Mouse (Mus musculus): ENCODE measurements at regions not wholly inside any gene's neighbourhood (a gene's known extent, or its start where the extent isn't known, plus 50 kb on each side); places are given as distances from the start of the nearest gene placed in this dataset.
"Not testable (repeated sequence)": the region's sequence is repeated elsewhere in the genome, so short reads cannot be mapped to it uniquely, and the experiment has no call there.

DNA sequence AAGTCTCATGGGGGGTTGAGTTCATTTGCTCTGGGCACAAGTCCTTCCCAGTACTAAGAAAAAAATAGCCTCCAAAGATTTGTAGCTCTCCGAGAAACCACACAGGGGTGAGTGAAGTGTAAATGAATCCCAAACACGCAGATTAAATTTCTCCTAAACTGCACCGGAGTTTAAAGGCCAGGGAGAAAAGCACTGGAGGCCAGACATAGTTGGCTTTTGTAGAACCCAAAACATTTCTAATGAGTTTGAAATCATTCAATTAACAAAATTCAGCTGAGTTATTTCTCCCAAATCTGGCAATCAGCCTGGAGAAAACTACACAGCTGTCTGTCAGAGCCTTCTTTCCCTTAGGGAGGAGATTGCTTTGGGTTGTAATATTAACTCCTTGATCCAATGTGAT is 166.2 kb upstream of the Cdkn3 start:
- DNase-seq (ENCODE audit: low spot score): no peak

DNA sequence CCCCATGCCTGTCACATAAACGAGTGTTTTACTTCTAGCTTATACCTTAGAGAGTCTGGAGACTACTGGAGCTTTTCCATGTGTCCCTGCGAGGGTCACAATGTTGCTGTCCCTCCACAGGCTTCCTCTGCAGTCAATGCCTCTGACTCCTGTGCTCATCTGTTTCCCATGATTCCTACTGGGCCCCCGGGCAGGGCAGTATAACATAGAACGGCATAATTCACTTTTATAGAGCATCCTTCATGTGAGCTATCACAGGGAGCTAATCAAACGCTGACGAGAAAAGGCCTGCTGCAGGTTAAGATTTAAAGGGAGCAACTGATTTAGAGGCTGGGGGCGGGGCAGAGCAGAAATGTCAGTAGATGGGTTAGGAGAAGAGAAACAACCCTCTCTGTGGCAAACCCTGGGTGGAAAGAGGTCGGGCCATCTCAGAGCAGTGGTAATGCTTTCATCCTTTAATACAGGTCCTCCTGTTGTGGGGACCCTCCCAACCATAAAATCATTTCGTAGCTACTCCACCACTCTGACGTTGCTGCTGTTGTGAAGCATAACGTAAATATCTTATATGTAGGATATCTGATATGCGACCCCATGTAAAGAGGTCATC is 168.5 kb upstream of the Cdkn3 start:
- no peak for DNase-seq (ENCODE audit: low spot score)

DNA sequence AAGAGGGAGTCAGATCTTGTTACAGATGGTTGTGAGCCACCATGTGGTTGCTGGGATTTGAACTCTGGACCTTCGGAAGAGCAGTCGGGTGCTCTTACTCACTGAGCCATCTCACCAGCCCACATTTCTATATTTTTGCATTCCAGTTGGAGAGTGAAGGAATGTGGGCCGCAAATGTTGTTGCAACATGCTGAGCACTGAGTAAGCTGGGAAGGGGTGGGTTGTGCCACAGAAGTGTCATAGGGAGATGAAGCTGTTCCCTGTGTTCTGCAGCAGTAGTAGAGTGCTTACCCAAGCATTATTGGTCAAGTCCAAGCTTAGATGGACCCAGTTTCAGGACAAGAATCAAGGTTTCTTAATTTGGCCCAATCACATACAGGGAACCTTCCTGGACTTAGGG is 169.1 kb upstream of the Cdkn3 start:
- no peak for DNase-seq (ENCODE audit: low spot score)

DNA sequence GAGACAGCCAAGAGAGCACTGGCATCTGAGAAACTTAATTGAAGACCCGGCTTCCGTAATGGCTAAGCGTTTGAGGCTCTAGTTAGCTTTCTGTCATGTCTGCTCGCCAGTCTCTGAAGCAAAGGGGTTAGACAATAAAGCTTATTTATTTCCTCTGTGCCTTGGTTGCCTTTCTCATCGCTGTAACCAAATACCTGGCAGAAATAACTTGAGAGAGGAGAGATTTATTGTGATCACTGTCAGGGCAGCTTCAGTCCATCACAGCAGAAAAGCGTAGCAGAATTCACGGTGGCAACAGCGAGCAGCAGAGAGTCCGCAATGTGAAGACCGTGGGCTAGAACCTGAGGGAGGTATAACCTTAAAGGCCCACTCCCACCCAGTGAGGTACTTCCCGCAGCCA is 174.2 kb upstream of the Cdkn3 start:
- DNase-seq (ENCODE audit: low spot score): no peak

DNA sequence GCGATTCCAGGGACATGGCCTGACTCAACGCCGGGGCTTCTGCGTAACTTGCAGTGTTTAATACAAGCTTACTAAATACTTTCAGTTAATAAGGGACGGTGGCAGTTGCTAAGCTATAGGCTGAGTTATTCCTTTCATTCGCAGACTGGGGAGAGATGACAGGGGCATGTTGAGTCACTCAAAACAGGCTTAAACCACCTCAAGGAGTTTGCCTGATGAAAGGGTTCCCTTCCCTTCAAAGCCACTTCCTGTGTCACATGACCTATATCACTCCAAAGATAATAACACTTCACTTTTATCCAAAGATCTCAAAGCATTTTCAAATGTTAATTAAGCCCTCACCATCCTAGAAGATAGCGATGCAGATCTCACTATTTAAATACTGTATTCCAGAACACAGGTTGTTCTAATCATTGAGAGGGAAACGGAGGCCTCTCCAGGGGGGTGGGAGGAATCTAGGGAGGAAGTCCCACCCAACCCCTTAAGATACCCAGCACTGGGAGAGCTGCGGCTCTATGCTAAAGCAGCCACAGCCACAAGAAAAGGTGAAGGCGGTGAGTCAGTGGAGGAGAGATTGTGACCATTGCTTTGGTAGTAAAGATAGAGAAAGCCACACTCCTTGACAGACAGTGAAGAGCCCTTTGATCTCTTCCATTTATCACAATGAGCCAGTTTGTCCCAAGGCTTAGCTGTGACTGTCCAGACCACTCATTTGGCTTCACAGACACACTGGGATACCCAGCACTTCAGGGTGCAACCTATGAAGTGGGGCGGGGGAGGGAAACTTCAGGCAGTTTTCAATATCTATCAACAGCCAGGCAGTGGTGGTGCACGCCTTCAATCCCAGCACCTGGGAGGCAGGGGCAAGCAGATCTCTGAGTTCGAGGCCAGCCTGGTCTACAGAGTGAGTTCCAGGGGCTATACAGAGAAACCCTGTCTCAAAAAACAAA is 182.0 kb upstream of the Cdkn3 start:
- no peak for DNase-seq (ENCODE audit: low spot score)

DNA sequence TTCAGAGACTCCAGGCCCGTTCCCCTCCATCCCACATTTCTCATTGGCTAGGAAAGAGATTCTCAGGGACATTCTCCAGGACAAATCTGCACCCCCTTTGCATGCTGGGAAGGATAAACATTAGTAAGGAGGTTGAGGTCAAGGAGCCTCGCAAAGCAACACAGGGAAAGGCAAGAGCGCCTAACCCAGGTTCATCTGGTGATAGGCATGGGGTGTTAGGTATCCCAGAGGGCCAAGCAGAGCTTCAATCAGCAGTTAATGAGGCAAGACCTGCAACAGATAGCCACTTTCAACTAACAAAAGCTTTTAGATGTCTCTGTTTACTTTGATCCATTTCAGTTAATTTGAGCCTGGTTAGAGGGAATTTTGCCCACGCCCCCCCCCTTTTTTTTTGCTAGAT is 184.5 kb upstream of the Cdkn3 start:
- no peak for DNase-seq (ENCODE audit: low spot score)

DNA sequence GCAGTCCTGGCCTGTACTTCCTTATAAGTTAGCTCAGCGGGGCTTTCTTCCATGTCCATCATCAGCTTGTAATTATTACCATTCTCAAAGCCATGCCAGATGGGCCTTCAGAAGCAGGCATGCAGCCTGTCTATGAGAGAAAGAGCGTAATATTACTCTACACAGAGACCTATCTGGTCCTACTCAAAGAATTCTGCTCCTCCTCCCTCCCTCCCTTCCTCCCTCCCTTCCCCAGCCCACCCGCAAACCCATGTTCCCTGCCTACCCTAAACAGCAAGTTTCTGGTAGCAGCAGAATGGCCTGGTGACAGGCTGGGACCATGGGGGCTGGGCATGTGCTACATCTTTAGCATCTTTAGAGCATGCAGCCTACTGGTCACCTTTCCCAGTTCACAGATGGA is 184.9 kb upstream of the Cdkn3 start:
- no peak for DNase-seq (ENCODE audit: low spot score)

DNA sequence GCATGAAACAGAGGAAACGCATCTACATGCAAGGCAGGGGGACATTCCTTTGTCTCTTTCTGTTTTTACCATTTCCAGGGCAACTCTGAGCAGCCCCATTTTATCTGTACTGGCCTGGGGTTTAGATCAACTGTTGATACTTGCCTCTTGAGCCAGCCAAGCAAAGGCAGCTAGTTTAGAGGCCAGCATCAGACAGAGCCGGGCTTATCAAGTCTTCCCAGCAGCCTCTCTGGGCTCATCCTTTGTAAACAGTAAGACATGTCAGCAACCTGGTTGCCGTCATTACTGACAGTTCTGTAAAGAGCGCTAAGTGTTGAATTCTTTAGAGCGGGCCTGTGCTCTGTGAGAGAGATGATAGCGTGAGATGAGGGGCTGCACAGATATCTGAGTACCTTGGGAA is 182.9 kb upstream of the Bmp4 start:
- no peak for DNase-seq (ENCODE audit: low spot score)

DNA sequence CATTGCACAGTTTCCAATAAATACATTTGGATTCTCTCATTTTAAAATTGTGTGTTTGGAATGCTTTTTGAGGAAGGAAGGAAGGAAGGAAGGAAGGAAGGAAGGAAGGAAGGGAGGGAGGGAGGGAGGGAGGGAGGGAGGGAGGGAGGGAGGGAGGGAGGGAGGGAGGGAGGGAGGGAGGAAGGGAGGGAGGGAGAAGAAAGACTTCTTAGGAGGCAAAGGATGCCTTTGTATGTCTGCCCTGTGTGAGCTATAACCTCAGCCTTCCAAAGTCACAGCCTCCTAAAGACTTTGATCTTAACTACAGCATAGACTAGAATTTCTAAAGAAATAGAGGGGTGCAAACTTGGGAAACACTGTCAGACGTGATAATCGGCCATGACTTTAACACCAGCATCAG is 182.5 kb upstream of the Bmp4 start:
- DNase-seq (ENCODE audit: low spot score): not testable (repeated sequence)

DNA sequence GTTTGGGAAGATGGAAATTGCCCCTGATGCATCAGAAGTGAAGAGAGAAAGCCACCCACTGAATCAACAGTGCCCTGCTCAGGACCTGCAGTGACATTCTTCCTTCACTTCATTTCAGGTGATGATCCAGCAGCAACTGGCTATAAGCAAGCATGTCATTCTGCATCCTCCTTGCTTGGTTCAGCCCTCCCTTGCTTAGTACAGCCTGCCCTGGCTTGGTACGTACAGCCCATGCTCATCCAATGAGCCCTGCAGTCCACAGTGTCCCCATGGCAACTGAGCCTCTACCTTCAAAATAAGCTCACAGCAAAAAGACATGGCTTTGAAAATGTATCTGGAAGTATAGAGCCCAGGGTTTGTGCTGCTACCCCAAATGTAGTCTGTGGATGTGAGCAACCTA is 181.4 kb upstream of the Bmp4 start:
- DNase-seq (ENCODE audit: low spot score): no peak

DNA sequence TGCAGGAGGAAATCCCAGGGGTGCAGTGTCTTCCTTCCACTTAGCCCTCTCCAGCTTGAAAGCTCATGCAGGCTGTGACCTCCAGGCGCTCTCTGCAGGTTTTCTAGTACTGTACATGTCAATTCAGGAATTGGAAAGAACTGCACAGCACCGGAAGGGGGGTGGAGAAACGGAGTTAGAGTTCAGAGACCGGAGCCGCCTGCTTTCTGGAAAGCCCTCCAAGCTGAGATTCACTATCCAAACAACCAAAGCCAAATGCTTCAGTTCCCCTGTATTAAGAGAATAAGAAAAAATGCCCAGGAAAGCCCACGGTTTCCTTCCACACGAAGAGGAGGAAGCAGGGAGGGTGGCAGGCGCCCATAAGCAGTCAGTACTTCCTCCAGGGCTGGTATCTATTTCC is 178.8 kb upstream of the Bmp4 start:
- DNase-seq (ENCODE audit: low spot score): no peak

DNA sequence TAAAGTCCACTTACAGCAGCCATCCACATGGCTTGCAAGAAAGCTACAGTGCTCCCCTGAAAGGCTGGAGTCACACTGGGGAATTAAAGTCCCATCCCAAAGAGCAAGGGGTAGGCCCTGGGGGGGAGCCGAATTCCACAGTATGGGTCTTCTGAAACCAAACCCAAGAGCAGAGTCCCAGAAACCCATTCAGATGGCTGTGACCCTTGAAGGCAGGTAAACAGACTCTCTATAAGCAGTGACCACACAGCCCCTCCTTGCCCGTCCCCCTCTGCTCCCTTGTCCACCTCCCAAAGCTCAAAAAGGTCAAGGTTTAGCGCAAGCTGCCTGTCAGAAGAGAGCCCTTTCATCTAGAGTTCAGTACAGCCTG is 176.9 kb upstream of the Bmp4 start:
- no peak for DNase-seq (ENCODE audit: low spot score)

DNA sequence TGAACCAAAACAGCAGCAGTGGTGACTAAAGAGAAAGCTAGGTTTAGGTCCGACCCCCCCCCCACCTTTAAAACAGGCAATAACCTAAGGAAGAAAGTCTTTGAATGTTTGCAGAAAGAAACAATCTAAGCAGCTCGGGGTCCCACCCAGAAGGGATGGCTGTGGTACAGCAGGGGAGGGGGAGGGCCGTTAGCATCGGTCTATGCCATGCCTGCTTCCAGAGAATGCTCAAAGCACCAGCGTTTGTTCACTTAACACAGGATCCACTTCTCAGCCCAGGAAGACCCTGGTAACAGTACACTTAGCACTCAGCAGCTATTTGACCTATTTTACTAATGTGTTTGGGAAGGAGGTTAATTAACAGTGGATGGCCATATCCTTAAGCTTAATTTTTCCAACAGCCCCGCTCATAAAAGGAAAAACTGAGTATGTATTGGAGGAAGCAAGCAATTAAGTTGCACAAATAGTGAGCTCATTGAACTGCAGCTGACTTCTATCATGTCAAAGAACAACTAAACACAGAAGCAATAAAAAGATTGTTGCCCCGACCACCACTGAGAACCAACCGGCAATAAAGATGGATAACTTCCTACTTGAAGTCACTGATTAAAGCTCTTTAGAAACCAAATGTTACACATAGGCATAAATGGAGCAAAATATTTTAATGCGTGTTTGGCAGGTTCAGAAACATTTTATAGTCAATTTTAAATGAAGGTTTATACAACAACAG is 176.4 kb upstream of the Bmp4 start:
- no peak for DNase-seq (ENCODE audit: low spot score)

DNA sequence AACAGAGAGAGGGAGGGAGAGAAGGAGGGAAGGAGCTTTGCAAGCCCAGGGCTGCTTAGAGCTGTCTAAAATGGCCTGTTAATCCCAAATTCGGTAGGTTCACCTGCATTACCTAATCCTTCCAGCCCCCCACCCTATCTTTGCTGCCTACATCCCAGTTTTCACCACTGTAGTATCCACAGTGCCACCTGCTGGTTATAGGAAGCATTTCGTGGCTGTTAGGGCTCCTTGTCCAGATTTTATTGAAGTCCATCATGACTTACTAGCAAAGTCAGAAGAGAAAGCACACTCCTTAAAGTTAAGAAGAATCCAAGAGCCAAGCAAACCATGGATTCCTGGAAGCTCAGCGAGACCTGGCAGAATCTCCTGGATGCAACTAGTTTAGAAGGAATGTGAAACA is 174.5 kb upstream of the Bmp4 start:
- DNase-seq (ENCODE audit: low spot score): peak; percentile 13

DNA sequence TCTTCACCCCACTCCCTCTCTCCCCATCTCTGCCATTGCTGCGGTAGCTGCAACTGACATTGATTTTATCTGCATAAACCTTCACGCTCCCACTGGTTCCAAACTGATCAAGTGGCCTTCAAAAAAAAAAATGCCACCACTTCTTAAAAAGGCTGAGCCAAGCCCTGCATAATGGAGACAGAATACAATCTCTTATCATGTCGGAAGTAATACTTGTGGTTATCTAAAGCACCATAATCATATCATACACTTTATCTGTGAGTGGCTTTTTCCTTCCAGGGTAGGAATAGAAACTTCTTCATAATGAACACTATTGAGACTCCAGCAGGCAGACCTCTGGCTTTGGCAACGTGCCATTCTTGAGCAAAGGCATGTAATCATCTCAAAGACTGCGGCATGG is 171.5 kb upstream of the Bmp4 start:
- DNase-seq (ENCODE audit: low spot score): no peak

DNA sequence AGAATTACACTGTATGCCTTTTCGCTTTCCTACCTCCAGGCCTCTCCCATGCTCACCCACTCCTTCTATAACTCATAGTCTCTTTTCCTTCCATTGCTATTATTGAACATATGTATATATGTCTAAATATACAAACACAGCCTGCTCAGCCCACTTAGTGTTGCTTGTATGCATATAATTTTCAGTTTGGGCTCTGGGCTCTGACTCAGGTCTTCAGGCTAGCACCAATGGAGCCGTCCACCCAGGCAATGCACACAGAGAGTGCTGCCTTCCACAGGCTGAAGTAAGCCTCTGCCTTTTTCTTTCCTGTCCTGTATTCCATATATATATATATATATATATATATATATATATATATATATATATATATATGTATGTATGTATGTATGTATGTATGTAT is 162.8 kb upstream of the Bmp4 start:
- no peak for DNase-seq (ENCODE audit: low spot score)

DNA sequence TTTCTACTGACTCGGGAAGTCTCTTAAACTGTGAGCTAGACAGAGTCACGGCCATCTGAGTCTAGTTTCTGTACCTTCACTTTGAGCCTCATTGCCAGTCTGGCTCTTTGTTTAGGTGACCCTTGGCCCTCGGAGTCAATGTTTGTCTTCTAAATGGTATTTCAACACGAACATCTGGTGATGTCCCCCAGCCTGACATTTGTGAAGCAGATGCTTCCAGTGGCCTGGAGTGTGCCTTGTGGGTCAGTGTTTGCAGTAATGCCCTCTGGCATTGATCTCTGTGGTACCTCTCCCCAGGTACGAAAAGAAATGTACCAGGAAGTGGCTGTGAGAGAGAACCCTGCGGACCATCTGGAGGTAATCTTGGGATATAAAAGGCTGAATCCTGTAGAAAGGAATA is 155.7 kb upstream of the Bmp4 start:
- no peak for DNase-seq (ENCODE audit: low spot score)

DNA sequence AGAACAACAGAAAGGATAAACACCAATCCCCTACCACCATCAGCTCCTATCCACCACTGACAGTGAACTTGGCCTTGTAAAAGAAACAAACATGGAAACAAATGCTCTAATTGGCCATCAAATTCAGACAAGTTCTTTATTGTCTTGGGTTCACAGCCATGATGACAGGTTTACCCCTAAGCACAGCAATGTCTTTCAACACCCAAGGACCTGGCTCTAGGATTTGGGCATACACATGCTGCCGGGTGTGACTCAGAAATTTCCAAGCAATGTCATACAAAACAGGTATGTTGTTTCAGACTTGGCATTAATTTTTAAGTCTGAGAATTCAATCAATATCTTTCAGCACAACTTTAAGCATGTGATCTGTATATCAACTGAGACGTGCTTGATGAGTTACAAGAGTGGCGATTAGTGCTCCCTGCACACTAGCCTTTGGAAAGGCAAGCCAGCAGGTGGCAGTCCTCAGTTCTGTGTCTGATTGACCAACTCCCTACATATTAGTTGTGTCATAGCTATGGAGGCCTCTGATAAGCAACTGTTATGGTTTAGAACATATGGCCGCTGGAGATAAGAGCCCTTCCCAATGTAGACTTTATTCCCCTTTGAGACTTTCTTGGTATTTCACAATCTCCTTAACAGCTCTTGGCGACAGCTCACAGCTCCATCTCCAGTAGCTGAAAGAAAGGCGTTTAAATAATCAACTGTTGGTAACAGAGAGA is 149.2 kb upstream of the Bmp4 start:
- DNase-seq (ENCODE audit: low spot score): no peak

DNA sequence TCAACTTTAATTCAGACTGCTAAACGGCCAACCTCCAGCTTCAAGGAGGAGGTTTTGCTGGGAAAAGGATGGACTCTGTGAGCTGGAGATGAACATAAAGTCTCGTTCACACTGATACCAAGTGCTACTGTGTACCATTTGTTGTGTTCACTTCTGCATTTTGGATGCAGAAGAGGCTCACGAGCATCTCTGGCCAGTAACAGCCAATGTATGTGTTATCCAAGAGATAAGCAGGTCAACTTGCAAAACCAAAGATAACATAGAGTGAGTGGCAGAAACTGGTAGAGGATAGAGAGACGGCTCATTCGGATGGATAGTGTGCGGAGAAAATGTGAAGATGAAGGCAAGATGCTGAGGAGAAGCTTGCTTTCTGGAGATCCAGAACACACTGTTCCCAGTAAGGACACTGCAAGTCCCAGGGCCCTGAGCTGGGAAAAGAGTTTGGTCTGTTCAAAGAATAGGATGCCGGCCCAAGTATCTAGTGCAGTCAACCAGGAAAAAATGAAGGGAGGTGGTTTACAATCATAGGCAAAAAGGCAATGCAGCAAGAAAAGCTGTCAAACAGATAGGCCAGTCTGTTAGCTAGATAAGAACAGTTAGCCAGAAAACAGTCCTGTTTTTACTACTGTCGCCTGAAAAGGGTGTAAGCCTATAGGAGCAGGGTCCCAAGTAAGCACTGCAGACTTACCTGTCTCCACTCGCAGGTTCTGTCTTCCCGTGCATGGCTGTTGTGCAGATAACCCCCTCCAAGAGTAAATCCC is 145.7 kb upstream of the Bmp4 start:
- DNase-seq (ENCODE audit: low spot score): no peak

DNA sequence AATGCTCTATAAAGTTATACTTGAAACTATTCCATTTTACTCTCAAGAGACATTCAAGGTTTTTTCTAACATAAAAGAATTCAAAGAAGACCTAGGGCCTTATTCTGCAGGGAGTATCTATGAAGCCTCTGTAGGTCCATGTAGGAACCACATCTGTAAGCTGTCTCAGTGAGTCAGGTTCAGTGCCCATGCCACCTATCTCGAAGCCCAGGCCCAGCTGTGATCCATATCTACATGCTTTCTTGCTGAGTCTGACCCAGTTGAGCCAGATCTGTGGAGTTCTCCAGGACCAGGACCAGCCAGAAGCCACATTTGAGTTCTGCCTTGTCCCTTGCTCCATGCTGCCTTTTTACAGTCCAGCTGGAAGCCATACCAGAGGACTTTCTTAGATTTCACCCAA is 142.2 kb upstream of the Bmp4 start:
- no peak for DNase-seq (ENCODE audit: low spot score)

DNA sequence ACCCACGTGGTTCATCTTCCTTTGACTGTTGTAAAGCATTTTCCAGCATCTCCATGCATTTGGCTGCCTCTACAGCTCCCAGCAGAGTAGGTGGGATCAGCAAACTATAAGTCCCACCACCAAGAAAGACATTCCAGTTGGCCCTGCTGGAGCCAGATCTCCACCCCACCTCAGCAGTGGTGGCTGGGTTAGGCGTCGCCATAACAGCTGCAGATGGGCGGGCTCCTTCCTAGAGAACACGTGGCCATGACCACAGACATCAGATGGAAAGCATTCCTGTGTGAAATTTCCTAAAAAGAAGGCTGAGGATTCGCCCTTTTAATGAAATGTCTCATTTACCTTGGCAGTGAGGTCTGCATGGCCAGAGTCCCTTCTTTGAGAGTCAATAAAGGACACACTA is 140.0 kb upstream of the Bmp4 start:
- DNase-seq (ENCODE audit: low spot score): no peak

Measured in left cerebral cortex, adult 11 months (tissue).